Mouse (Mus musculus) macrophage (primary cell): ENCODE results near the gene Msx1. TPM values are rescaled to one million over a fixed set of nuclear protein-coding genes. Genes with fewer than 3 reads are reported as not detected.
"Not testable (repeated sequence)": the region's sequence is repeated elsewhere in the genome, so short reads cannot be mapped to it uniquely, and the experiment has no call there.

ENCODE experiments used
- H3K27ac ChIP-seq: fragments of 350-480 bp; formaldehyde crosslinking; 2 replicates; pipeline ENCODE4 v1.9.0; 2021
- H3K36me3 ChIP-seq: fragments of 350-480 bp; formaldehyde crosslinking; 2 replicates; pipeline ENCODE4 v1.9.0; 2021; ENCODE audit errors: inconsistent target
- H3K4me3 ChIP-seq: fragments of 350-480 bp; formaldehyde crosslinking; 2 replicates; pipeline ENCODE4 v1.9.0; 2021; ENCODE audit errors: inconsistent target
- H3K79me2 ChIP-seq: fragments of 350-480 bp; formaldehyde crosslinking; 2 replicates; pipeline ENCODE4 v1.9.0; 2021; ENCODE audit errors: inconsistent target
- WGBS: methylation state at CpG from one replicate; pipeline ENCODE4 v1.1.7; 2026; ENCODE audit warnings: inconsistent platforms; ENCODE audit not compliant: missing documents; 5-methylcytosine and 5-hydroxymethylcytosine counted together
- polyA plus RNA-seq: library from polyadenylated mRNA; stranded (reverse); fragments of 250-400 nt; gene quantifications from 3 replicates; pipeline ENCODE4 v1.2.4, GENCODE M21; 2018; ENCODE audit warnings: inconsistent platforms

Msx1 gene
- polyA plus RNA-seq, 1 experiment from 2014 or later: not detected

DNA sequence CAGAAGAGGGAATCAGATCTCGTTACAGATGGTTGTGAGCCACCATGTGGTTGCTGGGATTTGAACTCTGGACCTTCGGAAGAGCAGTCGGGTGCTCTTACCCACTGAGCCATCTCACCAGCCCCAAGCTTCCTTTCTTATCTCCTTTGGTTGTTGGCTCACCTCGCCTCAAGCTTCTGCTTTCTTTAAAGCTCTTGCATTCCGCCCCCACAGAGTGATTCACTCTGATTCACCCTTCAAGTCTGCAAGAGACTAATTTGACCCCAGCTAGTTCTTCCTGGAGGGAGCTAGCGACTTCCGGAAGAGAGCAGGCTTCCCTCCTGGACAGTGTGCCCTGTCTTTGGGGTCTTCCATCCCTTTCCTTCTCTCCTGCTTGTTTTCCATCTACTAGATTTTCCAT is 6.1 kb upstream of the Msx1 start:
- H3K4me3 ChIP-seq, H3K36me3 ChIP-seq, H3K79me2 ChIP-seq, H3K27ac ChIP-seq: not testable (repeated sequence)
- 22% methylated on average over 6 of the region's 7 CpGs for WGBS

- Histone ChIP-seq H3K79me2 (no peaks in the 10 kb centered on the region), H3K27ac (no peak overlapping the region), H3K4me3 (no peak overlapping the region), H3K36me3 (no peaks in the 10 kb centered on the region)
- 17% methylated on average over 1 of the region's 4 CpGs for WGBS
Measured at GRCm38 (mm10) chr5:37829926-37830325, 5.5 kb upstream of the Msx1 start.

DNA sequence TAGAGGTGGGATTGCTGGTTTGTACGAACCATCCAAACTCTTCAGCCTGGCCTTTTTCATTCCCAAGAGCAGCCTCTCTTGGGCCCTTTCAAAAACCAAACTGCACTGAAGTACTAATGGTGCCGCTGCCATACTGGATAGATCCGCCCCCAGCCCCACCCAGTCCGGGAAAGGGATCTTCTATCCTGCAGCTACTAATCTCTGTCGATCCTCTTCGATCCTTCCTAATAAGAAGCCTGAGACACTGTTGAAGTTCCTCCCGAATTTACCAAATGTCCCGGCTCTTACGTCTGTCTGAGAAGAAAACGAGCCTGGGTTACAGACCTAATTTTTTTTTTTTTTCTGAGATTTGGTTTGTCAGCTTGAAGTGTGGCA is 4.9 kb upstream of the Msx1 start:
- Histone ChIP-seq H3K4me3 (no peak overlapping the region), H3K27ac (no peak overlapping the region), H3K36me3 (no peaks in the 10 kb centered on the region), H3K79me2 (no peaks in the 10 kb centered on the region)
- WGBS: 14% methylated on average over 10 of the region's 10 CpGs

- Histone ChIP-seq H3K4me3 (no peak overlapping the region), H3K36me3 (no peaks in the 10 kb centered on the region), H3K79me2 (no peaks in the 10 kb centered on the region), H3K27ac (no peak overlapping the region)
- 6% methylated on average over 35 of the region's 35 CpGs for WGBS
Measured at GRCm38 (mm10) chr5:37828591-37829295, 4.4 kb upstream of the Msx1 start.

GRCm38 (mm10) chr5:37828001-37828400 is 3.6 kb upstream of the Msx1 start:
- Histone ChIP-seq H3K27ac (no peak overlapping the region), H3K79me2 (no peaks in the 10 kb centered on the region), H3K4me3 (no peak overlapping the region), H3K36me3 (no peaks in the 10 kb centered on the region)
- 9% methylated on average over 14 of the region's 14 CpGs for WGBS

- Histone ChIP-seq H3K27ac (no peak overlapping the region), H3K36me3 (no peaks in the 10 kb centered on the region), H3K79me2 (no peaks in the 10 kb centered on the region), H3K4me3 (no peak overlapping the region)
- WGBS: 5% methylated on average over 9 of the region's 9 CpGs
Measured at GRCm38 (mm10) chr5:37827626-37827950, 3.2 kb upstream of the Msx1 start.

- no peak overlapping the region for H3K4me3 ChIP-seq
- no peaks in the 10 kb centered on the region for H3K79me2 ChIP-seq
- H3K36me3 ChIP-seq: no peaks in the 10 kb centered on the region
- WGBS: 3% methylated on average over 59 of the region's 59 CpGs
- H3K27ac ChIP-seq: no peak overlapping the region
Measured at GRCm38 (mm10) chr5:37826706-37827625, 2.6 kb upstream of the Msx1 start.

- Histone ChIP-seq H3K79me2 (no peaks in the 10 kb centered on the region), H3K36me3 (no peaks in the 10 kb centered on the region), H3K27ac (no peak overlapping the region), H3K4me3 (no peak overlapping the region)
- WGBS: 4% methylated on average over 37 of the region's 37 CpGs
Measured at GRCm38 (mm10) chr5:37825611-37826445, 1.4 kb upstream of the Msx1 start.

- H3K79me2 ChIP-seq: no peaks in the 10 kb centered on the region
- no peak overlapping the region for H3K27ac ChIP-seq
- 15% methylated on average over 7 of the region's 7 CpGs for WGBS
- no peak overlapping the region for H3K4me3 ChIP-seq
- H3K36me3 ChIP-seq: no peaks in the 10 kb centered on the region
Measured at GRCm38 (mm10) chr5:37825111-37825600, 773 bp upstream of the Msx1 start.

- Histone ChIP-seq H3K79me2 (no peaks in the 10 kb centered on the region), H3K27ac (no peak overlapping the region), H3K36me3 (no peaks in the 10 kb centered on the region), H3K4me3 (peak overlapping the region; percentile 18; the same call in 1 of the 2 replicates)
- 2% methylated on average over 58 of the region's 58 CpGs for WGBS
Measured at GRCm38 (mm10) chr5:37823721-37824460, 492 bp downstream of the Msx1 start.

DNA sequence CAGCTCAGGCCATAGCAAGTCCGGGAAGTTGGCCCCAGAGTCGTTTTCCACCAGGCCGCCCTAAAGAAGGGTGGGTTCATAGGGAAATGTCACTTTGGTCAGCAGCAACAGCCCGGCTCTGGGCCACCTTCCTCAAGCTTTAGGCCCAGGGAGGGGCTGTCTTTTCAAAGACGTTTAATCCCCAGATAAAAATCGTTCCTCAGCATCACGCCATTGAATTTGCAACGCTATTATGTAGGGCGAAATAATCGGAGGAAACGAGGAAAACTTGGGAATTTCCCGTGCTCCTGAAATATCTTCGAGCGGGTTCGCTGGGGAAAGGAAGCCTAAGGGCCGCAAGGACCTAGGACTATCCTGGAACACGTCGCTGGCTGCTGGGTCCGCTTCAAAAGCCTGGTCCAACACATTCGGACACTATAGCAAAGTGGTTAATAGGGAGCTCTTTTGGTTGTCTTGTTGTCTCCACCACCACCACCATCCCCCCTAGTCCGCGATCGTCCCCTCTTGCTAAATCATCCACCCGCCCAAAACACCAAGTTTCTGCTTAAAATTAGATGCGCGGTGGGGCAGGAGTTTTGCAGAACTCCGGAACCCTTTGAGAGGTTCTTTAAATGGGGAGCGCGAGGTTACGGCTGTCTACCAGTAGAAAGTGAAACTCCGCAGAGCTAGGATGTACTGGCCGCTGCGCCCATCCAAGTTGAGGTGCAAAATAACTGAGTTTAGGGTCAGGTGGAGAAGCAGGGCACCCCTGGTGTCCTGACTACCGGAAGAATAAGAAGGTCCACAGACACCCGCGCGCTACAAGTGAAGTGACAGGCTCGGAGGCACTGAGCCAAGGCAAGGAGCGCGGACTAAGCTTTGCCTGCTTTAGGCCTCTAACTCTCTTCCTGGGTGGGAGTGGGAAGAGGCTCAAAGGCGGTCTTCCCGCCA is 1.3 kb downstream of the Msx1 start:
- Histone ChIP-seq H3K4me3 (peak overlapping the region; percentile 18; the same call in 1 of the 2 replicates), H3K79me2 (no peaks in the 10 kb centered on the region), H3K36me3 (no peaks in the 10 kb centered on the region), H3K27ac (no peak overlapping the region)
- WGBS: 2% methylated on average over 42 of the region's 42 CpGs

DNA sequence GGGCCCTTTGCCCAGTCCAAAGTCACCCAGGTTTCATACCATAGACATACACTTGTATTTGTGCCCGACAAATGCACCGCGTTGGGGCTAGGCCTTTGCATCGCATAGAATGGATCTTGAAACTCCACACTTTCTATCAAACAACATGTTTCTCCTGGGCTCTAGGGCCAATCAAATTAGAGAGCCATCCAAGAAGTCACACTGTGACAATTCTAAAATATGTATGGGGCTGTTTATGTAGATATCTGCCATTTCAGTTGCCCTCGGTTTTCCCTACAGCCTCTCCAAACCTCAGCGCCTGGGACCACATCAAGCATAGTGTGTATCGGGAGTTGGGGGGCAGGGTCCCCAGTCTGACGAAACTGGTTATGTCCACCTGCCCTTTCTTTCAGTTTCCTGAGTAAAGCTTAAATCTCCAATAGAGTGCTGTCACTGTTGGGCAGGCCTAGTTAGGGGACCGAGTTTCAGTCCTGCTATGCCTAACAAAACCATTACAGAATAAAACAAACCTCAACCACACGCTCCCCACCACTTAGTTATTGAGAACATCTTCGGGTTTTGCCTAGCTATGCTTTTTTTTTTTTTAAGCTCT is 2.2 kb downstream of the Msx1 start:
- Histone ChIP-seq H3K79me2 (no peaks in the 10 kb centered on the region), H3K36me3 (no peaks in the 10 kb centered on the region), H3K4me3 (no peak overlapping the region), H3K27ac (no peak overlapping the region)
- 27% methylated on average over 11 of the region's 11 CpGs for WGBS

GRCm38 (mm10) chr5:37821111-37821601 is 3.2 kb downstream of the Msx1 start:
- no peaks in the 10 kb centered on the region for H3K79me2 ChIP-seq
- 7% methylated on average over 27 of the region's 27 CpGs for WGBS

More at GRCm38 (mm10) chr5:37821111-37821601, 3.2 kb downstream of the Msx1 start:
- Histone ChIP-seq H3K36me3 (no peaks in the 10 kb centered on the region), H3K27ac (no peak overlapping the region), H3K4me3 (no peak overlapping the region)
